Mouse (Mus musculus): Measurements from ENCODE around the gene Aldh1l1. TPM values are rescaled to one million over a fixed set of nuclear protein-coding genes. Genes with fewer than 3 reads are reported as not detected.

The Aldh1l1 gene
- polyA plus RNA-seq, 1 experiment from 2014 or later: 1.2 TPM

DNA sequence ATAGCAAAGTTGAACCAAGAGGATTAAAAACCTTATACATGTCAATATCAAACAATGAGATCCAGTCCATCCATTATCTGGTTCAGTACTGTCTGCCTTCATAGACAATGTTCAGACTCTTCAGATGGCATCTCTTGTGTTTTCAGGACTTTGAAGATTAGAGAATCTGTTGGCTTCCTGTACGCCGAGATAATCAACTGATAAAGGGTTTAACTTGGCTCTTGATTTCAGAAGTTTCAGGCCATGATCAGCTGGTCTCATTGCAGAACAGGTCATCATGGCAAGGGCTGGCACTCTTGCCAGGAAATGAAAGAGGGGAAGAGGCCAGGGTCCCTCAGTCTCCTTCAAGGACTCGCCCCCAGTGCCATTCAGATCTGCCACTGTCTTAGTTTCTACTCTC is 3.3 kb downstream of the Aldh1l1 start:
- no peak overlapping the region for H3K27ac ChIP-seq (replicated peaks; ENCODE audit: low read depth, low read length)
- no peak overlapping the region for H3K4me2 ChIP-seq (ENCODE audit: low read depth, low read length)
- DNase-seq (ENCODE audit: low spot score) (no peak), ATAC-seq (replicated peaks; ENCODE audit: insufficient number of reproducible peaks, low FRiP score, low TSS enrichment, low read depth) (no peak)
- H3K4me3 ChIP-seq (ENCODE audit: low read depth, low read length): no peak overlapping the region
- no peaks in the 10 kb centered on the region for H3K27me3 ChIP-seq (ENCODE audit: control insufficient read depth, insufficient read depth, low read length)
- WGBS: 89% methylated on average over 3 of the region's 3 CpGs
- no peak overlapping the region for H3K9ac ChIP-seq (replicated peaks; ENCODE audit: low read length)
- H3K9me3 ChIP-seq (replicated peaks; ENCODE audit: control insufficient read depth, low read length): no peaks in the 10 kb centered on the region
- no peaks in the 10 kb centered on the region for H3K4me1 ChIP-seq (ENCODE audit: control insufficient read depth, insufficient read depth, low read length)
- no peaks in the 10 kb centered on the region for H3K36me3 ChIP-seq (replicated peaks; ENCODE audit: control insufficient read depth, insufficient read depth, low read depth, low read length)

DNA sequence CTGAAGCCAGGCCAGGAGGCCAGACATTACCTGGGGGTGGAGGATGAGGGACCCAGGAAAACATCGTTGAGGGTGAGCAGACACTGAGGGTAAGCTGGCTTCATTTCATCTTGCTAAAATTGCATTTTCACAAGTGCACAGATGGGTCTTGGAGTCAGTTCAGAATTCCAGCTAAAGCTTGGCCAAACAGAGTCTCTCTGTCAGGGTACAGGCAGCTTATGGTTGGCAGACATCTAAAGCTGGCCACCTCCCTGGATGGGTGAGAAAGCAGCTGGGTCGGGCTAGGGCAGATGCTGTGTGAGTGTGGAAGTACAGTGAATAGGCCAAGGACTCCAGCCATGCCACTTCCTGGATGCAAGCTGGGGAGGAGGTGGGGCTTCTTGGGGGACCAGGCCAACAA is 4.7 kb downstream of the Aldh1l1 start:
- Histone ChIP-seq H3K27me3 (ENCODE audit: control insufficient read depth, insufficient read depth, low read length) (no peaks in the 10 kb centered on the region), H3K9me3 (replicated peaks; ENCODE audit: control insufficient read depth, low read length) (no peaks in the 10 kb centered on the region), H3K9ac (replicated peaks; ENCODE audit: low read length) (no peak overlapping the region), H3K4me1 (ENCODE audit: control insufficient read depth, insufficient read depth, low read length) (no peaks in the 10 kb centered on the region), H3K4me2 (ENCODE audit: low read depth, low read length) (no peak overlapping the region), H3K27ac (replicated peaks; ENCODE audit: low read depth, low read length) (no peak overlapping the region), H3K4me3 (ENCODE audit: low read depth, low read length) (no peak overlapping the region), H3K36me3 (replicated peaks; ENCODE audit: control insufficient read depth, insufficient read depth, low read depth, low read length) (no peaks in the 10 kb centered on the region)
- ATAC-seq (replicated peaks; ENCODE audit: insufficient number of reproducible peaks, low FRiP score, low TSS enrichment, low read depth) (no peak), DNase-seq (ENCODE audit: low spot score) (no peak)
- WGBS: 82% methylated on average over 2 of the region's 2 CpGs

DNA sequence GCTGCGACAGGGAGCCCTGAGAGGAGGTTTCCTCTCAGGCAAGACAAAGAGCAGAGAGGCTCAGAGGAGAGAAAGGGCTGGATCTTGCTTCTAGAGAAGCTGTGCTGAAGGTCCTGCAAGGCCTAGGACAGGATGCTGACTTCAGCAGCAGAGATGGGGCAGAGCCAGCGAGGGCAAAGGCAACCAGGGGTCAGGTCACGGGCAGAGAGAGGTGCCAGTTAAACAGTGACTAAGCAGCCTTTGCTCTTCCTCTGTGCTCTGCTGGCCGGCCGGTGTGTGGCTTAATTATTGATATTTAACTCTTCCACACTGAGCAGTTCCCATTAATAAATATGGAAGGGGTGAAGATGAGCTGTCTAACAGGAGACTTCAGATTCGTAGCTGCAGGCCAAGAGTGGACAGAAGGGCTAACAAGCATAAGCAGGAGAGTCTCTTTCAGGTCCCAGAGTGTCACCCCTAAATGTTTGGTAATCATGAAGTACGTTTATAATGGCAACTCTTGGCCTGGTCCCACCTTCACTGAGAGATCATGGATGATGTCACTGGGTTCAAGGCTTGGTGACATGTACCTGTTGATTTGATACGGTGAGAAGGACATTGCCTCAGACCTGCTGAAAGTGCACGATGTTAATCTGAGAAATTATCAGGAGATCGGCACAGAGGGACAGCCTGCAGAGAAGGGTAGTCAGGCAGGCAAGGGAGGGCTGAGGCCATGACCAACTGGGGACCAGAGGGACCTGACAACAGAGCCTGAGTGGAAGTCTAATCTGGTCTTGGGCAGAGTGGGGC is 5.9 kb downstream of the Aldh1l1 start:
- Histone ChIP-seq H3K27ac (replicated peaks; ENCODE audit: low read depth, low read length) (no peak overlapping the region), H3K36me3 (replicated peaks; ENCODE audit: control insufficient read depth, insufficient read depth, low read depth, low read length) (no peaks in the 10 kb centered on the region), H3K9me3 (replicated peaks; ENCODE audit: control insufficient read depth, low read length) (no peaks in the 10 kb centered on the region), H3K27me3 (ENCODE audit: control insufficient read depth, insufficient read depth, low read length) (no peaks in the 10 kb centered on the region), H3K4me3 (ENCODE audit: low read depth, low read length) (no peak overlapping the region), H3K4me2 (ENCODE audit: low read depth, low read length) (no peak overlapping the region), H3K9ac (replicated peaks; ENCODE audit: low read length) (no peak overlapping the region), H3K4me1 (ENCODE audit: control insufficient read depth, insufficient read depth, low read length) (no peaks in the 10 kb centered on the region)
- DNase-seq (ENCODE audit: low spot score): no peak
- WGBS: 81% methylated on average over 10 of the region's 10 CpGs
- no peak for ATAC-seq (replicated peaks; ENCODE audit: insufficient number of reproducible peaks, low FRiP score, low TSS enrichment, low read depth)

DNA sequence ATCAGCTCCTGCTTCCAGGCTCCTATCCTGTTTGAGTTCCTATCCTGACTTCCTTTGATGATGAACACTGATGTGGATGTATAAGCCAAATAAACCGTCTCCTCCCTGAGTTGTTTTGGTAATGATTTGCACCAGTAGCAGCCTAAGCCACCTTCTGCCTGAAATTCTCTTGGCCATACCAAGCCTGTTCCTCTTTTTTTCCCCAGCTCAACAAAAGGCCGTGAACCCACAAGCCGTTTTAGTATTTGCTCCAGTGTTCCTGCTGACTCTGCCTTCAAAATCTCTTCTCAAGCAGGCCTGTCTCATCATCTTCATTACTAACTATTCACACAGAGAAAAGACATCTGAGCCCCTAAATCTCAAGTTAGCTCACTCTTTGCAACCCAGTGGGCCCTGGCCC is 7.9 kb downstream of the Aldh1l1 start:
- no peak overlapping the region for H3K27ac ChIP-seq (replicated peaks; ENCODE audit: low read depth, low read length)

DNA sequence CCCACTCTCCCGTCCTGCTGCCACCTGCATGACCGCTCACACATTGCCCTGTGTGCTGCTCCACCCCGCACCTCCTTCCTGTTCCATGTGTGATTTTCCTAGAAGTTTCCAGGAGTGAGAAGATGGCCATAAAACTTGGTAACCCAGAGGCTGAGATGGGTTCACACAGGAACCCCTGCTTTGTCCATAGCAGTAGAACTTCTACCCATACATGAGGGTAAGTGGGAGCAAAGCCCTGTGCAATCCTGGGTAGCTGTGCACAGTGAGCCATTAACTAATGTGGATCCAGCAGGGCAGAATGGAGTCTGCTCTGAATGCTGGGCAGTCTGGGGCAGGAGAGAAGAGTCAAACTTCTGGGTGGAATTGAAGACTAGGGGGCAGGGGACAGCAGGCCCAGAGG is 8.3 kb downstream of the Aldh1l1 start:
- no peaks in the 10 kb centered on the region for H3K9me3 ChIP-seq (replicated peaks; ENCODE audit: control insufficient read depth, low read length)
- no peaks in the 10 kb centered on the region for H3K4me1 ChIP-seq (ENCODE audit: control insufficient read depth, insufficient read depth, low read length)
- DNase-seq (ENCODE audit: low spot score) (no peak), ATAC-seq (replicated peaks; ENCODE audit: insufficient number of reproducible peaks, low FRiP score, low TSS enrichment, low read depth) (no peak)
- H3K4me3 ChIP-seq (ENCODE audit: low read depth, low read length): no peak overlapping the region
- no peak overlapping the region for H3K9ac ChIP-seq (replicated peaks; ENCODE audit: low read length)
- no peaks in the 10 kb centered on the region for H3K27me3 ChIP-seq (ENCODE audit: control insufficient read depth, insufficient read depth, low read length)
- 94% methylated on average over 3 of the region's 3 CpGs for WGBS
- H3K36me3 ChIP-seq (replicated peaks; ENCODE audit: control insufficient read depth, insufficient read depth, low read depth, low read length): no peaks in the 10 kb centered on the region
- H3K4me2 ChIP-seq (ENCODE audit: low read depth, low read length): no peak overlapping the region
- no peak overlapping the region for H3K27ac ChIP-seq (replicated peaks; ENCODE audit: low read depth, low read length)

More for the DNA sequence above, 7.9 kb downstream of the Aldh1l1 start:
- H3K9me3 ChIP-seq (replicated peaks; ENCODE audit: control insufficient read depth, low read length): no peaks in the 10 kb centered on the region
- no peak overlapping the region for H3K4me2 ChIP-seq (ENCODE audit: low read depth, low read length)
- ATAC-seq (replicated peaks; ENCODE audit: insufficient number of reproducible peaks, low FRiP score, low TSS enrichment, low read depth) (no peak), DNase-seq (ENCODE audit: low spot score) (no peak)
- H3K9ac ChIP-seq (replicated peaks; ENCODE audit: low read length): no peak overlapping the region
- H3K27me3 ChIP-seq (ENCODE audit: control insufficient read depth, insufficient read depth, low read length): no peaks in the 10 kb centered on the region
- no peaks in the 10 kb centered on the region for H3K36me3 ChIP-seq (replicated peaks; ENCODE audit: control insufficient read depth, insufficient read depth, low read depth, low read length)
- H3K4me1 ChIP-seq (ENCODE audit: control insufficient read depth, insufficient read depth, low read length): no peaks in the 10 kb centered on the region
- H3K4me3 ChIP-seq (ENCODE audit: low read depth, low read length): no peak overlapping the region
- 86% methylated on average over 3 of the region's 3 CpGs for WGBS

DNA sequence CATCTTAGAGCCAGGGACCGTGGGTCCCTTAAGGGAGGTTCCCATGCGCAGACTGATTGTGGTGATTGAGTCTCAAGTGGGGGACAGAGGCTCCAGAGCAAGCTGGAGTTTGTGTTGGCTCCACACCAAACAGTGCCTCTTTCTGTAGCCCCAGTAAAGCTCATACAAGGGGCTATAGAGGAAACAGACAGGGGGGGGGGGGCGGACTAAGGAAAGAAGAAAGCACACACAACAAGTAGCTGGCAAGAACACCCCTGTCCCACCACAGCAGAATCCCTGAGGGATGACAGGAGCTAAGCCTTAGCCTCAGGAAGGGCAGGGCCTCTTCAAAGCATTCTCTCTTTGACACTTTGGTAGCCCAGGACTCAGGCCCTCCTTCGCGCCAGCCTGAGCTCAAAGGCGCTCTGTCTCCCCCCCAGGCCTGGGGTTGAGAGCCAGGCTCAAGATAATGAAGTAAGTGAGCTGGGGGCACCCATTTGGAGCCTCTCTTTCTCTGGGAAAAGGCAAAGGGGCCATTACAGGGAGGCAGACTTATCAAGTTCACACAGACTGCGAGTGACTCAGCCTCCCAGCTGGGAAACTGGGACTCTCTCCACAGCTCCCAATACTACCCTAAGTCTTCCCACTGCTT is 9.2 kb downstream of the Aldh1l1 start:
- no peak overlapping the region for H3K4me2 ChIP-seq (ENCODE audit: low read depth, low read length)
- no peak overlapping the region for H3K9ac ChIP-seq (replicated peaks; ENCODE audit: low read length)
- H3K27me3 ChIP-seq (ENCODE audit: control insufficient read depth, insufficient read depth, low read length): no peaks in the 10 kb centered on the region
- H3K36me3 ChIP-seq (replicated peaks; ENCODE audit: control insufficient read depth, insufficient read depth, low read depth, low read length): no peaks in the 10 kb centered on the region
- no peaks in the 10 kb centered on the region for H3K4me1 ChIP-seq (ENCODE audit: control insufficient read depth, insufficient read depth, low read length)
- ATAC-seq (replicated peaks; ENCODE audit: insufficient number of reproducible peaks, low FRiP score, low TSS enrichment, low read depth) (no peak), DNase-seq (ENCODE audit: low spot score) (no peak)
- no peak overlapping the region for H3K4me3 ChIP-seq (ENCODE audit: low read depth, low read length)
- no peaks in the 10 kb centered on the region for H3K9me3 ChIP-seq (replicated peaks; ENCODE audit: control insufficient read depth, low read length)
- 57% methylated on average over 6 of the region's 7 CpGs for WGBS
- no peak overlapping the region for H3K27ac ChIP-seq (replicated peaks; ENCODE audit: low read depth, low read length)

DNA sequence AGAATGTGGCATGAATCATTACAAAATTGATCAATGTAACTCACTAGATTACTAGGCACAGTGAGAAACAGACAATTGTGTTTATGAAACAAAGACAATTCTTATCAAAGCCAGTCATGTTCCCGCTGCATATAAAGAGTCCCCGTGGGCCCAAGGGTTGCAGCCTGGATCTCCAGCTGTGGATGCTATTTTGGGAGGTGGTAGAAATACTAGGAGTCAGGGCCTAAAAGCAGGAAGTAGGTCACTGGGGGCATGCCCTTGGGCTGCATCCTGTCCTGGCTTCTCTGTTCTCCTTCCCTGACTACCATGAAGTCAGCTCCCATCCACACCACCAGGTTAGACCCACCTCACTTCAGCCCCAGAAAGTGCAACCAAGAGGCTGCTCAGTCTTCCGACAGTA is 10.0 kb downstream of the Aldh1l1 start:
- WGBS: 55% methylated on average over 3 of the region's 3 CpGs
- no peaks in the 10 kb centered on the region for H3K36me3 ChIP-seq (replicated peaks; ENCODE audit: control insufficient read depth, insufficient read depth, low read depth, low read length)
- ATAC-seq (replicated peaks; ENCODE audit: insufficient number of reproducible peaks, low FRiP score, low TSS enrichment, low read depth) (no peak), DNase-seq (ENCODE audit: low spot score) (no peak)
- H3K9ac ChIP-seq (replicated peaks; ENCODE audit: low read length): no peak overlapping the region
- H3K4me3 ChIP-seq (ENCODE audit: low read depth, low read length): no peak overlapping the region
- H3K9me3 ChIP-seq (replicated peaks; ENCODE audit: control insufficient read depth, low read length): no peaks in the 10 kb centered on the region
- H3K27ac ChIP-seq (replicated peaks; ENCODE audit: low read depth, low read length): no peak overlapping the region
- H3K4me2 ChIP-seq (ENCODE audit: low read depth, low read length): no peak overlapping the region
- no peaks in the 10 kb centered on the region for H3K27me3 ChIP-seq (ENCODE audit: control insufficient read depth, insufficient read depth, low read length)
- no peaks in the 10 kb centered on the region for H3K4me1 ChIP-seq (ENCODE audit: control insufficient read depth, insufficient read depth, low read length)

DNA sequence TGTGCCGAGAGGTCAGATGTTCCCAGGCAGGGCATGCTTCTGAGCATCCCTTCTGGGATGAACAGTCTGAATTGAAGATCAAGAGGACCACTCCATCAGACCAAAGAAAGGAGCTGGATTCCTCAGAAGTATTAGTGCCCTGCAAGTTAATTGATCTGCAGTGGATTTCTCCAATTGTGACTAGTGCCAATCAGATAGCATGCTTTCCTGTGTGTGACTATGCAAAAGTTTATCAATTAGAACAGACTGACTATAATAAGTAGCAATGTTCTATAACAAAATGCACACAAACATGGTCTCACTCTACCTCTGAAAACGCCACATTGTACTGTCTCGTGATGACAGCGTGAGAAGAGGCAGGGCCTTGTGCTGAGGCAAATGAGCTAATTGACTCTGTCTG is 13.3 kb downstream of the Aldh1l1 start:
- no peak overlapping the region for H3K9ac ChIP-seq (replicated peaks; ENCODE audit: low read length)
- no peaks in the 10 kb centered on the region for H3K36me3 ChIP-seq (replicated peaks; ENCODE audit: control insufficient read depth, insufficient read depth, low read depth, low read length)
- ATAC-seq (replicated peaks; ENCODE audit: insufficient number of reproducible peaks, low FRiP score, low TSS enrichment, low read depth) (no peak), DNase-seq (ENCODE audit: low spot score) (no peak)
- no peak overlapping the region for H3K4me3 ChIP-seq (ENCODE audit: low read depth, low read length)
- H3K27ac ChIP-seq (replicated peaks; ENCODE audit: low read depth, low read length): no peak overlapping the region
- 54% methylated on average over 4 of the region's 4 CpGs for WGBS
- no peaks in the 10 kb centered on the region for H3K9me3 ChIP-seq (replicated peaks; ENCODE audit: control insufficient read depth, low read length)
- H3K27me3 ChIP-seq (ENCODE audit: control insufficient read depth, insufficient read depth, low read length): no peaks in the 10 kb centered on the region
- no peak overlapping the region for H3K4me2 ChIP-seq (ENCODE audit: low read depth, low read length)
- no peaks in the 10 kb centered on the region for H3K4me1 ChIP-seq (ENCODE audit: control insufficient read depth, insufficient read depth, low read length)

All from embryonic facial prominence, embryonic 11.5 days (tissue).